Mouse (Mus musculus) adrenal gland, adult 2 months (tissue): ENCODE results near the gene Ldb3. TPM values are rescaled to one million over a fixed set of nuclear protein-coding genes. Genes with fewer than 3 reads are reported as not detected.
A peak's percentile ranks its signal among the peaks of the same experiment; 100 is the strongest.

Experiments used
- DNase-seq: peaks from one replicate; pipeline ENCODE4 v3.0.0; 2021
- polyA plus RNA-seq: library from polyadenylated mRNA; depleted of rRNA; stranded (reverse); fragments of >200 nt; gene quantifications from 2 replicates; pipeline ENCODE4 v1.2.3, GENCODE M21; 2012
- total RNA-seq, 2 experiments: library from RNA; stranded (reverse); gene quantifications; 2 replicates each; pipeline ENCODE4 v1.2.3; 2021

Ldb3 gene
- total and polyA plus RNA-seq, 3 experiments, result 0.58 to 0.79 (median 0.76) TPM

- no peak for DNase-seq
Observed at GRCm38 (mm10) chr14:34590743-34591675, 2.5 kb upstream of the Ldb3 start.

- DNase-seq, result no peak
Observed at GRCm38 (mm10) chr14:34590017-34590570, 1.6 kb upstream of the Ldb3 start.

GRCm38 (mm10) chr14:34589185-34589713 is 767 bp upstream of the Ldb3 start:
- no peak for DNase-seq

GRCm38 (mm10) chr14:34588005-34588404 is 477 bp downstream of the Ldb3 start:
- no peak for DNase-seq

- DNase-seq, result no peak
Observed at GRCm38 (mm10) chr14:34586871-34587270, 1.6 kb downstream of the Ldb3 start.

GRCm38 (mm10) chr14:34585358-34586105 is 3.0 kb downstream of the Ldb3 start:
- DNase-seq, result peak; percentile 61

- no peak for DNase-seq
Observed at GRCm38 (mm10) chr14:34582740-34583427, 5.6 kb downstream of the Ldb3 start.

- DNase-seq, result no peak
Observed at GRCm38 (mm10) chr14:34576858-34577257, 11.6 kb downstream of the Ldb3 start.

- no peak for DNase-seq
Observed at GRCm38 (mm10) chr14:34574068-34574467, 14.4 kb downstream of the Ldb3 start.

GRCm38 (mm10) chr14:34573348-34573913 is 15.1 kb downstream of the Ldb3 start:
- DNase-seq, result no peak

GRCm38 (mm10) chr14:34571610-34572387 is 16.7 kb downstream of the Ldb3 start:
- no peak for DNase-seq

GRCm38 (mm10) chr14:34570903-34571302 is 17.6 kb downstream of the Ldb3 start:
- no peak for DNase-seq

GRCm38 (mm10) chr14:34570294-34570693 is 18.2 kb downstream of the Ldb3 start:
- peak; percentile 77 for DNase-seq

GRCm38 (mm10) chr14:34569534-34570194 is 18.8 kb downstream of the Ldb3 start:
- DNase-seq, result no peak

GRCm38 (mm10) chr14:34568626-34569025 is 19.9 kb downstream of the Ldb3 start:
- no peak for DNase-seq

GRCm38 (mm10) chr14:34567697-34568096 is 20.8 kb downstream of the Ldb3 start:
- no peak for DNase-seq

- DNase-seq, result no peak
Observed at GRCm38 (mm10) chr14:34566530-34566929, 22.0 kb downstream of the Ldb3 start.

GRCm38 (mm10) chr14:34565711-34566110 is 22.8 kb downstream of the Ldb3 start:
- DNase-seq, result no peak

GRCm38 (mm10) chr14:34564646-34565045 is 23.8 kb downstream of the Ldb3 start:
- DNase-seq, result no peak

- no peak for DNase-seq
Observed at GRCm38 (mm10) chr14:34562393-34562792, 26.1 kb downstream of the Ldb3 start.
